Mouse (Mus musculus) liver, adult 10 weeks (tissue): ENCODE results near the gene Jph4. TPM values are rescaled to one million over a fixed set of nuclear protein-coding genes. Genes with fewer than 3 reads are reported as not detected.

Experiments
- polyA plus RNA-seq: library from polyadenylated mRNA; stranded (reverse); fragments of 350-450 nt; fragmentation: Illumina TruSeq; extraction: RNeasy Lipid Tissue Mini Kit (QIAGEN cat#74804); gene quantifications from one replicate; pipeline ENCODE4 v1.2.3, GENCODE M21; 2014; ENCODE audit warnings: low read depth, low replicate concordance

Gene Jph4
- polyA plus RNA-seq, result not detected

DNA sequence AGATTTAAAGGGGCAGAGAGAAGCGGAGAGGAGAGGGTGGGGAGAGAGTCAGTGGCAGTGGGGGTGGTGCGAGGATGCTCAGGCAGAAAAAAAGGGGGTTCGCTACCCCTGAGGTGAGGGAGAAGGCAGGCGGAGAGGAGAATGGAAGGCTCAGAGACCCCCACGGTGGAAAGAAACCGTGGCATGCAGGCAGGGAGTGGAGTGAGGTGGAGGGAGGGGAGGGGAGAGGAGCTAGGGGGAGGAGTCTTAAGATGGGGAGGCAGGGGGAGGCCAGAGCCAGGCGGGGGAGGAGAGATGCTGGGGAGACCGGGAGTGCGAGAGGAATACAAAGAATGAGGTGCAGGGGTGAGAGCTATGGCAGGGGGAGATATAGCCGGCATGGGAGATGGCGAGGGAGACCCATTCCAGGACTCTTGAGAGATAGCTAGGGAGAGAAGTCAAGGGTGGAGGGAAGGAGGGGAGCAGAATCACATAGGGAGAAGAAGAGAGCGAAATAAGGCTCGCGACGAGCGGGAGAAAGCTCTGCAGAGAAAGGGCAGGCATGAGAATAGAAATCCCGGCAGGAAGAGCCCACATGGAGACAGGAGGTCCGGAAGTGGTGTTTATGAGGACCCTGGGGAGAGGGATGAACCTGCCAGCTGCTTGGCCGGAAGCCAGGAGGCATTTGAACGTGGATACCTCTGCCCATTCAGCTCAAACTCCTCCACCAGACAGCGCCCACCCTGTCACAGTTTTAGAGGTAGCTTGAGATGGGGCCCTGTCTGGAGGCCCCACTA is at the start of gene Jph4:
TSS of gene Jph4 (minus strand) at position 511 of the 776 bp plus-strand sequence.

DNA sequence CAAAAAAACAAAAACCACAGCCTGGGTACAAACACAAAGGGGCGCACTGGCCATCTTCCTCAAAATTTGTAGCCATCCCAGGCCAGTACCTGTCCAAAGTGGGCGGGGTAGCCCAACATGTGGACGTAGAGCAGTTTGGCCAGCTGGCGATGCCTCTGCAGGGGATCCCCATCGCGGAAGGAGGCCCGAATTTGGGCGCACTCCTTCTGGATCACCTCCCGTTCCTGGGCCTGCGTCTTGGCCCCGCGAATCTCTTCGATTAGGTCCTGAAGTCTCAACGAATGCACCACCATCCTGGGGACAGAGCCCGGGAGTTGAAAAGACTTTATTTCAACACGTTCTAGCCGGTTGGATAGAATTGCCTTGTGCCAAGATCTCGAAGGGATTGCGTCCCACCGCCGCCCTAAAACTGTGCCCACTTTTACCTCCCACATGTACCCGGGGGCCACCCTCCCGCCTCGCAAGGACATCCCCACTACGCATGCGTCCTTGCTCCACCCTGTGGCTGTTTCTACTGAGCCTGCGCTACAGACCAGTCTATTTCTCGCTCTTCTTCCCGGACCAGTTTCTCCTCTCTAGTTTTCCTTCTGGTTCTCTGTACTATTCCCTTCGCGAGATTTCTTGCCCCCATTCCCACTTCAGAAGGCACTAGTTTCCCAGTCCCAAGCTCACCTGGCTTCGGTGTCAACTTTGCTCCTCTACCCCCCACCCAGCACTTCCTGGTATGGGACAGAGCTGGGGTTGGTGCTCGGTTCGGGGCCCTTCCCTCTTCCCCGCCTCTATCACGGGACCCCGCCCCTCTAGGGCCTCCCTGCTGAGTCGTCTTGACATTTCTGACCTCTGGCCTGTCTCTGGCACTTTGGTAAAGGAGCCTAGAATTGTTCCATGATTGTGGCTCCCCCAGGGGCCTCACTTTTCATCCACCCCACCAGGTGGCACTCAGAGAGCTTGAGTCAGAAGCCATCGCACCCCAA is 10.6 kb downstream of the Jph4 start, which contains the start of gene Ap1g2:
TSS of gene Ap1g2 (minus strand) at position 758 of the 974 bp plus-strand sequence.

DNA sequence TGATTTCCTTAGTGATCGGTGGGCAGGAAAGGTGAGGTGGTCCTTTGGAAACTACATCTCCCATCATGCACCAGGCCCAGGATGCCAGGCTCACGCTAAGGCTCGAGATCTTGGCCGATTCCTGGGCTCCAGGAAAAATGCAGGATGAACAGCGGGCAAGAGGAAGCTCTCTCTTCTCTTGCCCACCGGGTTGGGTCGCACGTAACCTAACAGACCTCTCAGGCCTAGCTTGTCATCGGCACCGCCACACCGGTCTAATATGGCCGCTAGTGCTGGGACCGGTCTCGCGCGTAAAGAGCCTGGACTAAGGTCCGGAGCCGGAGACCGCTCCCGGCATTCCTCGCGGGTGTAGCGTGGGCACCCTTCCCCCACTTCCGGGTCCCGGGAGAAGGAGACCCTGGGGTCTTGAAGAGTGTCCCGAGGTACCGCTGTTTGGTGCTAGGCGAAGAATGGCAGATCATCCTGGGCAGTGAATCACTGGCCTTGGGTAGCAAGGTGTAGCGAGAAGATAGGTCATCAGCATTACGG is 22.0 kb downstream of the Jph4 start, which contains the start of gene Thtpa:
TSS of gene Thtpa (plus strand) at position 81 of the 528 bp plus-strand sequence.

DNA sequence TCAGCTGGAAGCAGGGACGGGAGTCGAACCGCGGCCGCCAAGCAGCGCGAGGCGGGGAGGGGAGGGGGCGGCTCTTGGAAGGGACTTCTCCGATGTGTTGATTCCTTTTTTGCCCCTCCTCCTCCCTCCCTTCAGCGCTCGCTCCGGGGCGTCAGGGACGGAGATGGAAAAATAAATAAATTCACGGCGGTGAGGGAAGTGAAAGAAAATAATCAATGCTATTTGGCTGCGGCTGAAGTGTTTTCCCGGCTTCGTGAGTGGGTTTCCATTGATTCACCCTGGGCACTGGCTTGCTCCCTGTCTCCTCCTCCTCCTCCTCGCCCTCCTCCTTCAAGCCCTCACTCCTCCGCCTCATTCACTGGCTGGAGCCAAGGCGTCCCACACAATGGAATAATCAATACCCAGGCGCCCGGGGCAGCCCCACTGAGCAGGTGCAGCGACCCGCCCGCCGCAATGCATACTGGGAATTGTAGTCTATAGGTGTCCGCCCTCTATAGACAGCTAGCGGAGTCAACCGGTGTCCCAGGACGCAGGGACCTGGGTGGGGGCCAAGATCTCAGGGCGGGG is 24.6 kb downstream of the Jph4 start, which contains the start of gene Zfhx2:
TSS of gene Zfhx2 (minus strand) at position 314 of the 567 bp plus-strand sequence.

Other genes with a start within 250 kb of the Jph4 start
- gene Homez, start 246.0 kb downstream of the Jph4 start, polyA plus RNA-seq, result 3.0 TPM
- 4.6 TPM for gene Ppp1r3e, start 239.4 kb downstream of the Jph4 start, polyA plus RNA-seq
- 7.7 TPM for gene Bcl2l2, start 233.6 kb downstream of the Jph4 start, polyA plus RNA-seq
- not detected for gene Gm20521, start 233.5 kb downstream of the Jph4 start, polyA plus RNA-seq
- gene Pabpn1, start 224.4 kb downstream of the Jph4 start, polyA plus RNA-seq, result 42.0 TPM
- gene Slc22a17, start 203.8 kb downstream of the Jph4 start, polyA plus RNA-seq, result not detected
- gene Efs, start 190.8 kb downstream of the Jph4 start, polyA plus RNA-seq, result not detected
- gene Il25, start 184.2 kb downstream of the Jph4 start, polyA plus RNA-seq, result not detected
- not detected for gene Cmtm5, start 180.7 kb downstream of the Jph4 start, polyA plus RNA-seq
- not detected for gene Myh6, start 150.0 kb downstream of the Jph4 start, polyA plus RNA-seq
- not detected for gene Gm17428, start 140.0 kb downstream of the Jph4 start, polyA plus RNA-seq
- not detected for gene Myh7, start 122.3 kb downstream of the Jph4 start, polyA plus RNA-seq
- gene Ngdn, start 101.5 kb downstream of the Jph4 start, polyA plus RNA-seq, result 6.7 TPM
- gene Zfhx2, start 24.6 kb downstream of the Jph4 start, polyA plus RNA-seq, result 0.48 TPM
- gene Thtpa, start 22.2 kb downstream of the Jph4 start, polyA plus RNA-seq, result 10.6 TPM
- 2.4 TPM for gene Ap1g2, start 10.3 kb downstream of the Jph4 start, polyA plus RNA-seq
- gene Dhrs2, start 105.1 kb upstream of the Jph4 start, polyA plus RNA-seq, result not detected